Mouse (Mus musculus): ENCODE measurements around the gene Ccdc151.

GRCm38 (mm10) chr9:21948146-21948545, 54.3 kb downstream of the Ccdc151 start:
- no peak for TF ChIP-seq CTCF (IDR thresholded peaks at IDR 0.05; ENCODE audit: low read depth, low read length)
- TF ChIP-seq POLR2A (IDR thresholded peaks at IDR 0.05; ENCODE audit: extremely low read depth, insufficient read depth, low read length) = no peak

All from liver, adult 2 months (tissue).